Mouse (Mus musculus) heart, embryonic 14.5 days (tissue): ENCODE data around the gene Pld4. TPM values are rescaled to one million over a fixed set of nuclear protein-coding genes. Genes with fewer than 3 reads are reported as not detected.

ENCODE experiments used
- ATAC-seq: fragments of 200-750 bp; cut with Nextera tagmentation; 2 replicates; pipeline ENCODE4 v1.8.0; 2017; ENCODE audit warnings: low read depth, moderate TSS enrichment; ENCODE audit not compliant: insufficient number of reproducible peaks, insufficient read depth, low FRiP score
- H3K27ac ChIP-seq, 2 experiments: fragments of 200-500 bp in 1 of 2; fragments of 300-500 bp in 1 of 2; sonication (generic) in 1 of 2; replicated peaks in 1 of 2; 2 replicates each; pipeline ENCODE4 v1.5.1; 2012 to 2014; ENCODE audit warnings: low read depth in 2 of 2, low read length in 2 of 2, control low read depth in 1 of 2, mild to moderate bottlenecking in 1 of 2, mixed read lengths in 1 of 2; ENCODE audit not compliant: control insufficient read depth in 1 of 2, insufficient read depth in 1 of 2
- H3K27me3 ChIP-seq: fragments of 300-500 bp; sonication (generic); 2 replicates; pipeline ENCODE4 v1.6.1; 2014; ENCODE audit warnings: mild to moderate bottlenecking, low read length, control low read depth; ENCODE audit not compliant: control insufficient read depth, insufficient read depth
- H3K36me3 ChIP-seq: fragments of 300-500 bp; sonication (generic); 2 replicates; pipeline ENCODE4 v1.6.1; 2014; ENCODE audit warnings: mild to moderate bottlenecking, control low read depth, low read length, mixed read lengths; ENCODE audit not compliant: control insufficient read depth, insufficient read depth
- H3K4me1 ChIP-seq, 2 experiments: fragments of 200-500 bp in 1 of 2; fragments of 300-500 bp in 1 of 2; sonication (generic) in 1 of 2; 2 replicates each; pipeline ENCODE4 v1.6.1; 2012 to 2014; ENCODE audit warnings: low read length in 2 of 2, control low read depth in 1 of 2, mixed read lengths in 1 of 2; ENCODE audit not compliant: control insufficient read depth in 2 of 2, insufficient read depth in 2 of 2
- H3K4me2 ChIP-seq: fragments of 300-500 bp; sonication (generic); 2 replicates; pipeline ENCODE4 v1.6.1; 2014; ENCODE audit warnings: mild to moderate bottlenecking, low read length
- H3K4me3 ChIP-seq, 2 experiments: fragments of 200-500 bp in 1 of 2; fragments of 300-500 bp in 1 of 2; sonication (generic) in 1 of 2; 2 replicates each; pipeline ENCODE4 v1.5.1; 2012 to 2014; ENCODE audit warnings: low read length in 2 of 2, mild to moderate bottlenecking in 2 of 2, control low read depth in 1 of 2, low read depth in 1 of 2, moderate library complexity in 1 of 2; ENCODE audit not compliant: control insufficient read depth in 1 of 2, insufficient read depth in 1 of 2
- H3K9ac ChIP-seq: fragments of 300-500 bp; sonication (generic); 2 replicates; pipeline ENCODE4 v1.6.1; 2014; ENCODE audit warnings: mild to moderate bottlenecking, low read length
- H3K9me3 ChIP-seq: fragments of 300-500 bp; sonication (generic); 2 replicates; pipeline ENCODE4 v1.6.1; 2016; ENCODE audit warnings: low read length, control low read depth; ENCODE audit not compliant: control insufficient read depth
- WGBS: fragments of 180-500 bp; shearing (Covaris S2); extraction: QIAGEN DNeasy Blood & Tissue Kit; methylation state at CpG from one replicate; pipeline ENCODE4 v1.1.7; 2014; 5-methylcytosine and 5-hydroxymethylcytosine counted together
- polyA plus RNA-seq: library from polyadenylated mRNA; unstranded; fragments of >200 nt; fragmentation: Nextera tagmentation; extraction: Ambion mirVana; gene quantifications from 2 replicates; pipeline ENCODE4 v1.2.1, GENCODE M21; 2014

The Pld4 gene
- polyA plus RNA-seq, 1 experiment from 2014 or later: 6.8 TPM

DNA sequence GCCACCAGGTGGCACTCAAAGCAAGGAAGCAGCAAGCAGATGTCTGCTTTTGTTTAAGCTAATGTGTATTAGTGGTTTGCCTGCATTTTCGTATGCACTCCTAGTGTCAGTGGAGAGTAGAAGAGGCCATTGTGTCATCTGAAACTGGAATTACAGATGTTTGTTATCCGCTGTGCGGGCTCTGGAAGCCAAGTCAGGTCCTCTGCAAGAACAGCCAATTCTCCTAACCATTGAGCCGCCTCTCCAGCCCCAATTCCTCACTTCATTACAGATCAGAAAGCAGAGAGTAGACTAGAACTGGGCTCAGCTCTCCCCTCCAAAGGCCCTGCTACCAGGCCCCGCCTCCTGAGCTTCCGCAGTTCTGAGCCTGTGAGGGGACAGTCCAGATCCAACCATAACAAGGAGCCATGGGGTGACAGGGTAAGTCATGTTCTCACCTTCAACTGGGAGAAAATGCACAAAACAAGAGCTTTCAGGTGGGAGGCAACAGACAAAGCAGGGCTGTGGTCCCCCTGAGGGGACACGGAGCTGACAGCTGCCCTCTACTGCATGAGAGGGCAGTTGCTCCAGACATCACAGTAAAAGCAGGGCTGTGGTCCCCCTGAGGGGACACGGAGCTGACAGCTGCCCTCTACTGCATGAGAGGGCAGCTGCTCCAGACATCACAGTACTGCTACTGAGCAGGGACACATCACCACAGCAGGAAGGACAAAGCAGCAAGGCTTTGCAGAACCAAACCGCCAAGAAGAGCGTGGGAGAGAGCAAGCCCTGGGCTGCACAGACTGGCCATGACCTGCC is 13.4 kb upstream of the Pld4 start:
- H3K9ac ChIP-seq: peak overlapping the region; percentile 9; the same call in 1 of the 2 replicates

DNA sequence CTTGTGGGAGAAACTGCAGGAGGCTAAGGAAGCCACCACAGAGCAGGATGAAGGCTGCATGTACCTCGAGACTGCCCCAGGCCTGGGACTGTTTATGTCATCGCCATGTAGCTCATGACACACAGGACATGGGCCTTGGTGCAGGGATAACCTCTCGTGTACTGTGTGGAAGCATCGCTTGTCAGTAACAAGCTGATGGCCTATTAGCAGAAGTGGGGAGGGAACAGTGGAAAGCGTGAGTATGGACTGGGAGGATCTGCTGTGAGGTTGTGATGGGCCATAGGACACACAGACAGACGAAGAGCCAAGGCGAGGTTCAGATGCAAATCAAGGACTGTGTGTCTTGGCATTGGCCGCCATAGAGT is 12.9 kb upstream of the Pld4 start:
- peaks cover 6% of the 10 kb centered on the region; the same call in 1 of the 2 replicates for H3K27me3 ChIP-seq
- no peak overlapping the region for H3K4me2 ChIP-seq
- H3K9ac ChIP-seq: peak overlapping the region; percentile 9; the same call in 1 of the 2 replicates
- H3K27ac ChIP-seq: no peak overlapping the region
- peaks cover 10% of the 10 kb centered on the region; the same call in 1 of the 2 replicates for H3K36me3 ChIP-seq
- no peak for ATAC-seq
- H3K4me1 ChIP-seq: peaks cover 11 to 23% of the 10 kb centered on the region in 2 experiments
- 76% methylated on average over 8 of the region's 8 CpGs for WGBS
- H3K4me3 ChIP-seq: no peak overlapping the region
- H3K9me3 ChIP-seq: no peaks in the 10 kb centered on the region

More for the DNA sequence above, 13.4 kb upstream of the Pld4 start:
- Histone ChIP-seq H3K27ac (no peak overlapping the region), H3K4me1 (peaks cover 11 to 24% of the 10 kb centered on the region in 2 experiments), H3K4me3 (no peak overlapping the region), H3K9me3 (no peaks in the 10 kb centered on the region), H3K36me3 (peaks cover 10% of the 10 kb centered on the region; the same call in 1 of the 2 replicates), H3K4me2 (peak overlapping the region; percentile 34; the same call in 1 of the 2 replicates), H3K27me3 (peaks cover 6% of the 10 kb centered on the region; the same call in 1 of the 2 replicates)
- no peak for ATAC-seq
- 14% methylated on average over 10 of the region's 10 CpGs for WGBS

DNA sequence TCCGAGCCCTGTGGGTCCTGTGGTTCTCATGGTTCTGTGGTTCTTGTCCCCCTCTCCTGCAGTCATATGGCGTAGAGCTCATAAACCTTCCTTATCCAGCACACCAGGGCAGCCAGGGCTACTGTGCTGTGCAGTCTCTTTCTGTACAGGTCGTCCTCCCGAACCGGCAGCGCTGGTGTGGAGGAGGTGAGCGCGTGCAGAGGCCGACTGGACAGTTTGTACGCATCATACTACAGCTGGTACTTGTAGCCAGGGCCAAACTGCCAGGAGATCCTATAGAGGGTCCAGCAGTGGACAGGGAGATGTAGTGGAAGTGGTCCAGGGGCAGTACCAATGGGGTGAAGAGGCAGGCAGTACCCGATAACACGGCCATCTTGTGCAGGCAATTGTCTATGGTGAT is 9.5 kb upstream of the Pld4 start:
- H3K4me2 ChIP-seq: no peak overlapping the region
- WGBS: 81% methylated on average over 12 of the region's 12 CpGs
- no peak for ATAC-seq
- H3K27ac ChIP-seq: no peak overlapping the region
- no peak overlapping the region for H3K9ac ChIP-seq
- H3K4me1 ChIP-seq: peaks cover 3 to 5% of the 10 kb centered on the region in 2 experiments; a peak in 1 of 4 replicates
- H3K9me3 ChIP-seq: no peaks in the 10 kb centered on the region
- peaks cover 6% of the 10 kb centered on the region; the same call in 1 of the 2 replicates for H3K27me3 ChIP-seq
- H3K36me3 ChIP-seq: no peaks in the 10 kb centered on the region
- H3K4me3 ChIP-seq: no peak overlapping the region

DNA sequence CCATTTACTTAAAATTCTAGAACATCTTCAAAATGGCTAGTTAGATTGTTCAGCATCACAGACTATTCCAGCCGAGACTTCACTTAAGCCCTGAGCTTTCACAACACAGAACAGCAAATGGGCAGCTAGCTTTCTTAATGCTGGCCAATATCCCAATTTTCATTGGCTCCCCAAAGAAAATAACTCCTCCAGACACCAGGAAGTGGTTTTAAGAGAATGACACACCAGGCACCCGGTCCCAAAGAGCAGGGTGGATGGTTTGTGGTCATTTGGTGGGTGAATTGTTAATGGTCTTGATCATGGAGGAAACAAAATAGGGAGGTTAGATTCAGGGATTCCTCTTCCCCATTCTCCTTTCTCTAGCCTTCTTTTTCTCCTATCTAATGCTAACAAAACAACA is 8.1 kb upstream of the Pld4 start:
- ATAC-seq: no peak
- Histone ChIP-seq H3K36me3 (no peaks in the 10 kb centered on the region), H3K4me3 (no peak overlapping the region), H3K4me2 (no peak overlapping the region), H3K9me3 (no peaks in the 10 kb centered on the region), H3K9ac (no peak overlapping the region), H3K27ac (no peak overlapping the region), H3K27me3 (peaks cover 6% of the 10 kb centered on the region; the same call in 1 of the 2 replicates), H3K4me1 (no peaks in the 10 kb centered on the region; a peak in 1 of 4 replicates)
- 51% methylated on average over 2 of the region's 2 CpGs for WGBS

DNA sequence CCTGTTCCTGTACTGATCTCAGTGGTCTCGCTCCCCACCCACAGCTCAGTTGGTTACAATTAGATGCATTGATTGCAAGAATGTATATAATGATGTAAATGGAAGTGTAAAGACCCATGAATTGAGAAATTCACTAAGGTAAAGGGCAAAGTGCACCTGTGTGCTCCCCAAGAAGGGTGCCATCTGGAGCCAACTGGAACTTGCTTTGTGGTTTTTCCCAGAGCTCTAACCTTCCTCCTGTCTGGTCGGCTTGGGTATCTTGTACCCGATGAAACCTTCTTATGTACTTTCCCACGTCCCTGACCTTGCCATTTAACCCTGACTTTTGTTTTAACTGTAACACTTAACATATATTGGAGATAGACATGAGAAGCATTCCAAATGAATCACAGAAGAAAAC is 4.6 kb upstream of the Pld4 start:
- Histone ChIP-seq H3K9ac (no peak overlapping the region), H3K9me3 (no peaks in the 10 kb centered on the region), H3K4me3 (no peak overlapping the region), H3K4me1 (no peaks in the 10 kb centered on the region), H3K4me2 (no peak overlapping the region), H3K36me3 (no peaks in the 10 kb centered on the region), H3K27ac (no peak overlapping the region), H3K27me3 (peaks cover 6% of the 10 kb centered on the region; the same call in 1 of the 2 replicates)
- ATAC-seq: no peak
- 63% methylated on average over 4 of the region's 4 CpGs for WGBS

DNA sequence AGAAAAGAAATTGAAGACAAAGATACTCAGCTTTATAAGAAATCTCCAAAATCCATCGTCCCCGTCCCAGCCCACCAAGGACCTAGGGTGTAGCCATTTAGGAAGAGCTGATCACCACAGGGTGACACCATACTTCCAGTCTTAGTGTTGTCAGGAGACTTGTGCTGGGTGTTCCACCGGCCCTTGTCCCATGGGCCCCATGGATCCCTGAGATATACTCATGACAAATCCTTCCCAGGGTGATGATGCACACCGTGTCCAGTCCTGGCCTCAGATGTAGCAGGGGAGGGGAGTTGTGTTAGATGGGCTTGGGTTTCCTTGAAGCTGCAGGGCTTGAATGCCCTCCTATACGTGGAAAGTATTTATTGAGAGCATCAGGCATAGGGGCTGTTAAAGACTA is 2.6 kb upstream of the Pld4 start:
- Histone ChIP-seq H3K4me1 (no peaks in the 10 kb centered on the region), H3K4me3 (no peak overlapping the region), H3K9ac (no peak overlapping the region), H3K27me3 (no peaks in the 10 kb centered on the region), H3K9me3 (no peaks in the 10 kb centered on the region), H3K27ac (no peak overlapping the region), H3K36me3 (no peaks in the 10 kb centered on the region), H3K4me2 (no peak overlapping the region)
- WGBS: 80% methylated on average over 5 of the region's 5 CpGs
- no peak for ATAC-seq

DNA sequence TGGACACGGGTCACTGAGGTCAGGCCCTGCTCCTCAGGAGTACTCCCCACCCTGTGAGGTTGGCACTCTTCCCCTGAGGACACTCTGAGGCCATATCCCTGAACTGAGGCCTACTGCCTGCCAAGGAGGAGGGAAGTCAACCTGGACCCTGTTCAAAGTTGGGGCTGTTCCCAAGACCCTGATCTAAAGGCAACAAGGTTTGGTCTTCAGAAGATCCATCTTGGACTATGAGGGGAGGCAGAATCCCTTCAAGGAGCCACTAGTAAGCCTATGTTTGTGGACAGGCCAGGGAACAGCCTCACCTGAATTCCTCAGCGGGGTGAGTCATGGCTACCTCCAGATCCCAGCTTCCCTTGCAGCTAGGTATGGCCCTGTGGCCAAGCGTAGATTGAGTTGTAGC is 984 bp upstream of the Pld4 start:
- Histone ChIP-seq H3K27ac (no peak overlapping the region), H3K4me3 (no peak overlapping the region), H3K9ac (no peak overlapping the region), H3K4me1 (no peaks in the 10 kb centered on the region; a peak in 1 of 4 replicates), H3K36me3 (no peaks in the 10 kb centered on the region), H3K4me2 (no peak overlapping the region), H3K9me3 (no peaks in the 10 kb centered on the region), H3K27me3 (no peaks in the 10 kb centered on the region)
- no peak for ATAC-seq
- 81% methylated on average over 3 of the region's 3 CpGs for WGBS
